Mouse (Mus musculus) forebrain, embryonic 11.5 days (tissue): ENCODE data around the gene Tle3. TPM values are rescaled to one million over a fixed set of nuclear protein-coding genes. Genes with fewer than 3 reads are reported as not detected.

Experiments
- ATAC-seq: fragments of 200-750 bp; cut with Nextera tagmentation; replicated peaks from 2 replicates; pipeline ENCODE4 v1.8.0; 2017; ENCODE audit warnings: moderate TSS enrichment; ENCODE audit not compliant: low FRiP score
- DNase-seq: peaks from one replicate; pipeline ENCODE4 v3.0.0-alpha.2; 2017; ENCODE audit warnings: low spot score
- H3K27ac ChIP-seq: fragments of 300-500 bp; sonication (generic); 2 replicates; pipeline ENCODE4 v1.5.1; 2014; ENCODE audit warnings: low read depth, low read length
- H3K27me3 ChIP-seq: fragments of 300-500 bp; sonication (generic); 2 replicates; pipeline ENCODE4 v1.6.1; 2014; ENCODE audit warnings: mild to moderate bottlenecking, low read length, mixed read lengths; ENCODE audit not compliant: control insufficient read depth, insufficient read depth
- H3K36me3 ChIP-seq: fragments of 300-500 bp; sonication (generic); 2 replicates; pipeline ENCODE4 v1.6.1; 2014; ENCODE audit warnings: mild to moderate bottlenecking, low read length, moderate library complexity, mixed read lengths; ENCODE audit not compliant: control insufficient read depth, insufficient read depth
- H3K4me1 ChIP-seq: fragments of 300-500 bp; sonication (generic); replicated peaks from 2 replicates; pipeline ENCODE4 v1.6.1; 2014; ENCODE audit warnings: low read length, mixed read lengths; ENCODE audit not compliant: control insufficient read depth, insufficient read depth
- H3K4me2 ChIP-seq: fragments of 300-500 bp; sonication (generic); 2 replicates; pipeline ENCODE4 v1.6.1; 2014; ENCODE audit warnings: low read depth, mild to moderate bottlenecking, low read length, moderate library complexity, mixed read lengths; ENCODE audit not compliant: severe bottlenecking
- H3K4me3 ChIP-seq: fragments of 300-500 bp; sonication (generic); 2 replicates; pipeline ENCODE4 v1.5.1; 2014; ENCODE audit warnings: low read depth, low read length
- H3K9ac ChIP-seq: fragments of 300-500 bp; sonication (generic); 2 replicates; pipeline ENCODE4 v1.6.1; 2014; ENCODE audit warnings: low read length
- H3K9me3 ChIP-seq: fragments of 300-500 bp; sonication (generic); 2 replicates; pipeline ENCODE4 v1.6.1; 2016; ENCODE audit warnings: low read length, mixed read lengths; ENCODE audit not compliant: control insufficient read depth
- WGBS: fragments of 180-500 bp; shearing (Covaris S2); extraction: QIAGEN DNeasy Blood & Tissue Kit; methylation state at CpG from one replicate; pipeline ENCODE4 v1.1.7; 2014; 5-methylcytosine and 5-hydroxymethylcytosine counted together
- polyA plus RNA-seq: library from polyadenylated mRNA; unstranded; fragments of >200 nt; fragmentation: Nextera tagmentation; extraction: Ambion mirVana; gene quantifications from 2 replicates; pipeline ENCODE4 v1.2.1, GENCODE M21; 2014

Gene Tle3
- polyA plus RNA-seq, 1 experiment from 2014 or later = 58.2 TPM

- H3K36me3 ChIP-seq = peaks cover 7% of the 10 kb centered on the region; the same call in 1 of the 2 replicates
- WGBS = 60% methylated on average over 14 of the region's 14 CpGs
- H3K27me3 ChIP-seq = no peaks in the 10 kb centered on the region
- H3K4me1 ChIP-seq = peaks cover 56% of the 10 kb centered on the region
- H3K27ac ChIP-seq = no peak overlapping the region
- DNase-seq = no peak
- no peak overlapping the region for H3K9ac ChIP-seq
- no peak overlapping the region for H3K4me2 ChIP-seq
- no peak overlapping the region for H3K4me3 ChIP-seq
- ATAC-seq = no peak
- H3K9me3 ChIP-seq = no peaks in the 10 kb centered on the region
These were observed 16.7 kb downstream of the Tle3 start for GRCm38 (mm10) chr9:61388689-61389403.

- H3K9me3 ChIP-seq = no peaks in the 10 kb centered on the region
- H3K4me2 ChIP-seq = no peak overlapping the region
- peaks cover 12% of the 10 kb centered on the region; the same call in 1 of the 2 replicates for H3K36me3 ChIP-seq
- H3K4me1 ChIP-seq = peaks cover 51% of the 10 kb centered on the region
- H3K9ac ChIP-seq = no peak overlapping the region
- H3K27me3 ChIP-seq = no peaks in the 10 kb centered on the region
- ATAC-seq (no peak), DNase-seq (no peak)
- H3K4me3 ChIP-seq = no peak overlapping the region
- no peak overlapping the region for H3K27ac ChIP-seq
- WGBS = 79% methylated on average over 7 of the region's 7 CpGs
These were observed 17.2 kb downstream of the Tle3 start for GRCm38 (mm10) chr9:61389404-61389701.

- DNase-seq (no peak), ATAC-seq (no peak)
- WGBS = 76% methylated on average over 5 of the region's 5 CpGs
- Histone ChIP-seq H3K27ac (no peak overlapping the region), H3K9me3 (no peaks in the 10 kb centered on the region), H3K4me1 (peaks cover 51% of the 10 kb centered on the region), H3K4me2 (no peak overlapping the region), H3K27me3 (no peaks in the 10 kb centered on the region), H3K36me3 (peaks cover 18% of the 10 kb centered on the region; the same call in 1 of the 2 replicates), H3K9ac (no peak overlapping the region), H3K4me3 (no peak overlapping the region)
These were observed 19.6 kb downstream of the Tle3 start for GRCm38 (mm10) chr9:61391570-61392337.

GRCm38 (mm10) chr9:61392338-61392620, 20.1 kb downstream of the Tle3 start:
- Histone ChIP-seq H3K9ac (no peak overlapping the region), H3K27me3 (no peaks in the 10 kb centered on the region), H3K4me2 (no peak overlapping the region), H3K4me3 (no peak overlapping the region), H3K4me1 (peaks cover 53% of the 10 kb centered on the region), H3K27ac (no peak overlapping the region), H3K9me3 (no peaks in the 10 kb centered on the region), H3K36me3 (peaks cover 17% of the 10 kb centered on the region; the same call in 1 of the 2 replicates)
- WGBS = 72% methylated on average over 6 of the region's 6 CpGs
- ATAC-seq (no peak), DNase-seq (no peak)

- H3K4me2 ChIP-seq = no peak overlapping the region
- no peak overlapping the region for H3K27ac ChIP-seq
- H3K9me3 ChIP-seq = no peaks in the 10 kb centered on the region
- WGBS = 85% methylated on average over 6 of the region's 6 CpGs
- no peak overlapping the region for H3K9ac ChIP-seq
- H3K27me3 ChIP-seq = no peaks in the 10 kb centered on the region
- peaks cover 48% of the 10 kb centered on the region for H3K4me1 ChIP-seq
- peaks cover 13% of the 10 kb centered on the region; the same call in 1 of the 2 replicates for H3K36me3 ChIP-seq
- ATAC-seq (no peak), DNase-seq (no peak)
- H3K4me3 ChIP-seq = no peak overlapping the region
These were observed 21.0 kb downstream of the Tle3 start for GRCm38 (mm10) chr9:61393161-61393560.

GRCm38 (mm10) chr9:61393847-61394246, 21.7 kb downstream of the Tle3 start:
- H3K4me1 ChIP-seq = peaks cover 41% of the 10 kb centered on the region
- H3K9me3 ChIP-seq = no peaks in the 10 kb centered on the region
- ATAC-seq (no peak), DNase-seq (no peak)
- H3K4me2 ChIP-seq = no peak overlapping the region
- no peaks in the 10 kb centered on the region for H3K27me3 ChIP-seq
- no peak overlapping the region for H3K4me3 ChIP-seq
- H3K27ac ChIP-seq = no peak overlapping the region
- H3K9ac ChIP-seq = no peak overlapping the region
- H3K36me3 ChIP-seq = peaks cover 13% of the 10 kb centered on the region; the same call in 1 of the 2 replicates
- WGBS = 87% methylated on average over 5 of the region's 5 CpGs

GRCm38 (mm10) chr9:61395071-61395470, 22.9 kb downstream of the Tle3 start:
- Histone ChIP-seq H3K9ac (no peak overlapping the region), H3K27me3 (no peaks in the 10 kb centered on the region), H3K4me2 (no peak overlapping the region), H3K4me1 (peaks cover 39% of the 10 kb centered on the region), H3K9me3 (no peaks in the 10 kb centered on the region), H3K4me3 (no peak overlapping the region), H3K36me3 (peaks cover 16% of the 10 kb centered on the region; the same call in 1 of the 2 replicates), H3K27ac (no peak overlapping the region)
- 68% methylated on average over 3 of the region's 3 CpGs for WGBS
- ATAC-seq (no peak), DNase-seq (no peak)

GRCm38 (mm10) chr9:61396474-61396873, 24.3 kb downstream of the Tle3 start:
- Histone ChIP-seq H3K9ac (no peak overlapping the region), H3K4me2 (no peak overlapping the region; the same call in 1 of the 2 replicates), H3K27ac (peak overlapping the region; percentile 53), H3K36me3 (peaks cover 16% of the 10 kb centered on the region; the same call in 1 of the 2 replicates), H3K4me3 (no peak overlapping the region), H3K9me3 (no peaks in the 10 kb centered on the region), H3K4me1 (peaks cover 43% of the 10 kb centered on the region), H3K27me3 (no peaks in the 10 kb centered on the region)
- ATAC-seq (peak; percentile 82), DNase-seq (peak; percentile 84)
- WGBS = 12% methylated on average over 13 of the region's 13 CpGs
